Mouse (Mus musculus): Measurements from ENCODE around the gene 1700001F09Rik. TPM values are rescaled to one million over a fixed set of nuclear protein-coding genes. Genes with fewer than 3 reads are reported as not detected.
"Not testable (repeated sequence)": the region's sequence is repeated elsewhere in the genome, so short reads cannot be mapped to it uniquely, and the experiment has no call there.

The 1700001F09Rik gene
- not detected in 2 replicates for polyA plus RNA-seq (2012; rRNA removed)
- not detected in 2 replicates for polyA plus RNA-seq (2014; fragmentation: Nextera tagmentation; extraction: Ambion mirVana)

GRCm38 (mm10) chr14:43347711-43348110 lies at the start of gene 1700001F09Rik:
Gene 1700001F09Rik (minus strand): TSS chr14:43347811.
- H3K27me3 ChIP-seq (ENCODE audit: control insufficient read depth, insufficient read depth, low read length); H3K9me3 ChIP-seq (ENCODE audit: control insufficient read depth, low read length); DNase-seq (ENCODE audit: low read depth in 3 of 3, low spot score in 3 of 3); ATAC-seq (ENCODE audit: insufficient read depth); H3K27ac ChIP-seq; H3K9ac ChIP-seq (replicated peaks); H3K4me2 ChIP-seq (ENCODE audit: low read depth); H3K36me3 ChIP-seq (replicated peaks; ENCODE audit: control insufficient read depth, insufficient read depth, low read depth); H3K4me1 ChIP-seq (replicated peaks; ENCODE audit: control insufficient read depth in 2 of 2, insufficient read depth in 2 of 2, low read length in 1 of 2); H3K4me3 ChIP-seq (ENCODE audit: insufficient read depth in 1 of 2, low read depth in 2 of 2, low read length in 2 of 2): not testable (repeated sequence)

- H3K4me3 ChIP-seq (ENCODE audit: insufficient read depth in 1 of 2, low read depth in 2 of 2, low read length in 2 of 2); H3K4me1 ChIP-seq (replicated peaks; ENCODE audit: control insufficient read depth in 2 of 2, insufficient read depth in 2 of 2, low read length in 1 of 2); H3K27ac ChIP-seq; H3K4me2 ChIP-seq (ENCODE audit: low read depth); H3K9me3 ChIP-seq (ENCODE audit: control insufficient read depth, low read length); ATAC-seq (ENCODE audit: insufficient read depth); H3K9ac ChIP-seq (replicated peaks); H3K27me3 ChIP-seq (ENCODE audit: control insufficient read depth, insufficient read depth, low read length); H3K36me3 ChIP-seq (replicated peaks; ENCODE audit: control insufficient read depth, insufficient read depth, low read depth); DNase-seq (ENCODE audit: low read depth in 3 of 3, low spot score in 3 of 3): not testable (repeated sequence)
- WGBS (ENCODE audit: insufficient replicate concordance): 60% methylated on average over 11 of the region's 11 CpGs
These were observed 14.1 kb upstream of the 1700001F09Rik start for GRCm38 (mm10) chr14:43361713-43362112.

- not testable (repeated sequence) for H3K27ac ChIP-seq; ATAC-seq (ENCODE audit: insufficient read depth); H3K4me3 ChIP-seq (ENCODE audit: insufficient read depth in 1 of 2, low read depth in 2 of 2, low read length in 2 of 2); H3K9ac ChIP-seq (replicated peaks); H3K36me3 ChIP-seq (replicated peaks; ENCODE audit: control insufficient read depth, insufficient read depth, low read depth); H3K27me3 ChIP-seq (ENCODE audit: control insufficient read depth, insufficient read depth, low read length); DNase-seq (ENCODE audit: low read depth in 3 of 3, low spot score in 3 of 3); H3K9me3 ChIP-seq (ENCODE audit: control insufficient read depth, low read length); H3K4me1 ChIP-seq (replicated peaks; ENCODE audit: control insufficient read depth in 2 of 2, insufficient read depth in 2 of 2, low read length in 1 of 2); H3K4me2 ChIP-seq (ENCODE audit: low read depth)
- 35% methylated on average over 1 of the region's 1 CpGs for WGBS (ENCODE audit: insufficient replicate concordance)
These were observed 11.6 kb upstream of the 1700001F09Rik start for GRCm38 (mm10) chr14:43359246-43359645.

- ATAC-seq (ENCODE audit: insufficient read depth); DNase-seq (ENCODE audit: low read depth in 3 of 3, low spot score in 3 of 3); H3K9me3 ChIP-seq (ENCODE audit: control insufficient read depth, low read length); H3K27ac ChIP-seq; H3K4me2 ChIP-seq (ENCODE audit: low read depth); H3K4me3 ChIP-seq (ENCODE audit: insufficient read depth in 1 of 2, low read depth in 2 of 2, low read length in 2 of 2); H3K4me1 ChIP-seq (replicated peaks; ENCODE audit: control insufficient read depth in 2 of 2, insufficient read depth in 2 of 2, low read length in 1 of 2); H3K27me3 ChIP-seq (ENCODE audit: control insufficient read depth, insufficient read depth, low read length); H3K9ac ChIP-seq (replicated peaks); H3K36me3 ChIP-seq (replicated peaks; ENCODE audit: control insufficient read depth, insufficient read depth, low read depth): not testable (repeated sequence)
These were observed 9.9 kb upstream of the 1700001F09Rik start for GRCm38 (mm10) chr14:43357496-43357895.

- H3K36me3 ChIP-seq (replicated peaks; ENCODE audit: control insufficient read depth, insufficient read depth, low read depth); DNase-seq (ENCODE audit: low read depth in 3 of 3, low spot score in 3 of 3); H3K27me3 ChIP-seq (ENCODE audit: control insufficient read depth, insufficient read depth, low read length); H3K9ac ChIP-seq (replicated peaks); H3K9me3 ChIP-seq (ENCODE audit: control insufficient read depth, low read length); ATAC-seq (ENCODE audit: insufficient read depth); H3K4me1 ChIP-seq (replicated peaks; ENCODE audit: control insufficient read depth in 2 of 2, insufficient read depth in 2 of 2, low read length in 1 of 2); H3K27ac ChIP-seq; H3K4me2 ChIP-seq (ENCODE audit: low read depth); H3K4me3 ChIP-seq (ENCODE audit: insufficient read depth in 1 of 2, low read depth in 2 of 2, low read length in 2 of 2): not testable (repeated sequence)
- WGBS (ENCODE audit: insufficient replicate concordance): 41% methylated on average over 2 of the region's 2 CpGs
These were observed 5.3 kb upstream of the 1700001F09Rik start for GRCm38 (mm10) chr14:43352944-43353343.

- H3K4me2 ChIP-seq (ENCODE audit: low read depth); H3K4me1 ChIP-seq (replicated peaks; ENCODE audit: control insufficient read depth in 2 of 2, insufficient read depth in 2 of 2, low read length in 1 of 2); H3K27me3 ChIP-seq (ENCODE audit: control insufficient read depth, insufficient read depth, low read length); DNase-seq (ENCODE audit: low read depth in 3 of 3, low spot score in 3 of 3); H3K9me3 ChIP-seq (ENCODE audit: control insufficient read depth, low read length); H3K27ac ChIP-seq; H3K4me3 ChIP-seq (ENCODE audit: insufficient read depth in 1 of 2, low read depth in 2 of 2, low read length in 2 of 2); H3K9ac ChIP-seq (replicated peaks); ATAC-seq (ENCODE audit: insufficient read depth); H3K36me3 ChIP-seq (replicated peaks; ENCODE audit: control insufficient read depth, insufficient read depth, low read depth): not testable (repeated sequence)
- 25% methylated on average over 1 of the region's 1 CpGs for WGBS (ENCODE audit: insufficient replicate concordance)
These were observed 10.0 kb downstream of the 1700001F09Rik start for GRCm38 (mm10) chr14:43337646-43338045.

GRCm38 (mm10) chr14:43331362-43331880 lies 16.2 kb downstream of the 1700001F09Rik start:
- H3K9ac ChIP-seq (replicated peaks); H3K4me3 ChIP-seq (ENCODE audit: insufficient read depth in 1 of 2, low read depth in 2 of 2, low read length in 2 of 2); DNase-seq (ENCODE audit: low read depth in 3 of 3, low spot score in 3 of 3); H3K36me3 ChIP-seq (replicated peaks; ENCODE audit: control insufficient read depth, insufficient read depth, low read depth); H3K27ac ChIP-seq; H3K9me3 ChIP-seq (ENCODE audit: control insufficient read depth, low read length); H3K27me3 ChIP-seq (ENCODE audit: control insufficient read depth, insufficient read depth, low read length); H3K4me1 ChIP-seq (replicated peaks; ENCODE audit: control insufficient read depth in 2 of 2, insufficient read depth in 2 of 2, low read length in 1 of 2); H3K4me2 ChIP-seq (ENCODE audit: low read depth); ATAC-seq (ENCODE audit: insufficient read depth): not testable (repeated sequence)
- 67% methylated on average over 9 of the region's 11 CpGs for WGBS (ENCODE audit: insufficient replicate concordance)

GRCm38 (mm10) chr14:43328603-43329002 lies 19.0 kb downstream of the 1700001F09Rik start:
- not testable (repeated sequence) for H3K9ac ChIP-seq (replicated peaks); H3K4me3 ChIP-seq (ENCODE audit: insufficient read depth in 1 of 2, low read depth in 2 of 2, low read length in 2 of 2); H3K27ac ChIP-seq; ATAC-seq (ENCODE audit: insufficient read depth); H3K9me3 ChIP-seq (ENCODE audit: control insufficient read depth, low read length); DNase-seq (ENCODE audit: low read depth in 3 of 3, low spot score in 3 of 3); H3K4me1 ChIP-seq (replicated peaks; ENCODE audit: control insufficient read depth in 2 of 2, insufficient read depth in 2 of 2, low read length in 1 of 2); H3K4me2 ChIP-seq (ENCODE audit: low read depth); H3K27me3 ChIP-seq (ENCODE audit: control insufficient read depth, insufficient read depth, low read length); H3K36me3 ChIP-seq (replicated peaks; ENCODE audit: control insufficient read depth, insufficient read depth, low read depth)
- WGBS (ENCODE audit: insufficient replicate concordance): 34% methylated on average over 2 of the region's 2 CpGs
